Mouse (Mus musculus) heart, postnatal 0 days (tissue): Measurements from ENCODE around the gene Snrnp200. TPM values are rescaled to one million over a fixed set of nuclear protein-coding genes. Genes with fewer than 3 reads are reported as not detected.

Experiments
- ATAC-seq: fragments of 200-750 bp; cut with Nextera tagmentation; 2 replicates; pipeline ENCODE4 v1.8.0; 2017; ENCODE audit warnings: low read depth, moderate number of reproducible peaks, moderate library complexity; ENCODE audit not compliant: insufficient read depth
- DNase-seq: peaks from one replicate; pipeline ENCODE4 v3.0.0-alpha.2; 2016; ENCODE audit warnings: low spot score
- H3K27ac ChIP-seq: fragments of 300-500 bp; sonication (generic); 2 replicates; pipeline ENCODE4 v1.5.1; 2014; ENCODE audit warnings: low read depth, mild to moderate bottlenecking
- H3K27me3 ChIP-seq: fragments of 300-500 bp; sonication (generic); 2 replicates; pipeline ENCODE4 v1.6.1; 2014; ENCODE audit warnings: low read length, mixed read lengths; ENCODE audit not compliant: control insufficient read depth, insufficient read depth
- H3K36me3 ChIP-seq: fragments of 300-500 bp; sonication (generic); replicated peaks from 2 replicates; pipeline ENCODE4 v1.6.1; 2014; ENCODE audit warnings: low read length, mixed read lengths; ENCODE audit not compliant: control insufficient read depth, insufficient read depth
- H3K4me1 ChIP-seq: fragments of 300-500 bp; sonication (generic); 2 replicates; pipeline ENCODE4 v1.6.1; 2014; ENCODE audit warnings: antibody characterized with exemption; ENCODE audit not compliant: control insufficient read depth, insufficient read depth
- H3K4me2 ChIP-seq: fragments of 300-500 bp; sonication (generic); 2 replicates; pipeline ENCODE4 v1.6.1; 2014; ENCODE audit warnings: low read depth, mild to moderate bottlenecking, low read length, moderate library complexity
- H3K4me3 ChIP-seq: fragments of 300-500 bp; sonication (generic); 2 replicates; pipeline ENCODE4 v1.5.1; 2014; ENCODE audit warnings: low read depth, low read length
- H3K9ac ChIP-seq: fragments of 300-500 bp; sonication (generic); replicated peaks from 2 replicates; pipeline ENCODE4 v1.6.1; 2014; ENCODE audit warnings: low read depth, low read length, mixed read lengths
- H3K9me3 ChIP-seq: fragments of 300-500 bp; sonication (generic); replicated peaks from 2 replicates; pipeline ENCODE4 v1.6.1; 2016; ENCODE audit warnings: low read length; ENCODE audit not compliant: control insufficient read depth
- CTCF ChIP-seq: IDR thresholded peaks from 2 replicates; pipeline ENCODE4 v1.5.1; 2016; ENCODE audit warnings: antibody characterized with exemption, control low read depth, low read depth
- EP300 ChIP-seq: IDR thresholded peaks from 2 replicates; pipeline ENCODE4 v1.6.1; 2016; ENCODE audit warnings: antibody characterized with exemption, low read depth
- WGBS: fragments of 180-500 bp; shearing (Covaris S2); extraction: QIAGEN DNeasy Blood & Tissue Kit; methylation state at CpG from one replicate; pipeline ENCODE4 v1.1.7; 2014; 5-methylcytosine and 5-hydroxymethylcytosine counted together
- polyA plus RNA-seq: library from polyadenylated mRNA; unstranded; fragments of >200 nt; fragmentation: Nextera tagmentation; extraction: Ambion mirVana; gene quantifications from 2 replicates; pipeline ENCODE4 v1.2.1, GENCODE M21; 2015
- total RNA-seq: library from RNA; depleted of rRNA; stranded (reverse); fragments of >200 nt; gene quantifications from 2 replicates; pipeline ENCODE4 v1.2.3, GENCODE M21; 2014; ENCODE audit warnings: low replicate concordance

Snrnp200 gene
- total and polyA plus RNA-seq, 2 experiments from 2014 or later, result 36.7 to 60.0 TPM

GRCm38 (mm10) chr2:127250291-127251008, 42.3 kb downstream of the Snrnp200 start:
- 71% methylated on average over 9 of the region's 9 CpGs for WGBS
- peaks cover 40% of the 10 kb centered on the region for H3K4me1 ChIP-seq
- DNase-seq, result no peak
- H3K9ac ChIP-seq, result no peak overlapping the region
- H3K27ac ChIP-seq, result no peak overlapping the region
- no peaks in the 10 kb centered on the region for H3K9me3 ChIP-seq
- TF ChIP-seq CTCF, result no peak
- TF ChIP-seq EP300, result no peak
- no peak overlapping the region for H3K4me3 ChIP-seq
- peaks cover 9% of the 10 kb centered on the region for H3K36me3 ChIP-seq
- H3K4me2 ChIP-seq, result no peak overlapping the region
- ATAC-seq, result no peak
- no peaks in the 10 kb centered on the region for H3K27me3 ChIP-seq

- DNase-seq (no peak), ATAC-seq (no peak)
- H3K27me3 ChIP-seq, result no peaks in the 10 kb centered on the region
- WGBS, result 35% methylated on average over 3 of the region's 3 CpGs
- peak overlapping the region; percentile 70 for H3K27ac ChIP-seq
- no peak overlapping the region for H3K4me2 ChIP-seq
- H3K4me1 ChIP-seq, result peaks cover 40% of the 10 kb centered on the region
- H3K9me3 ChIP-seq, result no peaks in the 10 kb centered on the region
- H3K36me3 ChIP-seq, result peaks cover 8% of the 10 kb centered on the region; the same call in 1 of the 2 replicates
- H3K9ac ChIP-seq, result peak overlapping the region; percentile 17; the same call in 1 of the 2 replicates
- no peak overlapping the region for H3K4me3 ChIP-seq
- TF ChIP-seq CTCF, result no peak
- no peak for TF ChIP-seq EP300
Measured at GRCm38 (mm10) chr2:127251457-127251856, 43.3 kb downstream of the Snrnp200 start.

GRCm38 (mm10) chr2:127251880-127252527, 43.8 kb downstream of the Snrnp200 start:
- Histone ChIP-seq H3K27me3 (no peaks in the 10 kb centered on the region), H3K4me1 (peaks cover 35% of the 10 kb centered on the region), H3K4me2 (no peak overlapping the region), H3K9ac (peak overlapping the region; percentile 17; the same call in 1 of the 2 replicates), H3K27ac (peak overlapping the region; percentile 70), H3K9me3 (no peaks in the 10 kb centered on the region), H3K36me3 (peaks cover 13% of the 10 kb centered on the region), H3K4me3 (no peak overlapping the region)
- no peak for ATAC-seq
- 37% methylated on average over 3 of the region's 3 CpGs for WGBS
- DNase-seq, result no peak
- TF ChIP-seq CTCF (no peak), EP300 (no peak)

GRCm38 (mm10) chr2:127252787-127253186, 44.6 kb downstream of the Snrnp200 start:
- Histone ChIP-seq H3K4me2 (no peak overlapping the region), H3K27ac (peak overlapping the region; percentile 70; the same call in 1 of the 2 replicates), H3K9ac (no peak overlapping the region), H3K9me3 (no peaks in the 10 kb centered on the region), H3K36me3 (peaks cover 21% of the 10 kb centered on the region), H3K27me3 (no peaks in the 10 kb centered on the region), H3K4me3 (no peak overlapping the region), H3K4me1 (peaks cover 35% of the 10 kb centered on the region)
- TF ChIP-seq CTCF (no peak), EP300 (no peak)
- 78% methylated on average over 5 of the region's 5 CpGs for WGBS
- no peak for ATAC-seq
- no peak for DNase-seq

GRCm38 (mm10) chr2:127254604-127255134, 46.5 kb downstream of the Snrnp200 start:
- no peak overlapping the region for H3K4me2 ChIP-seq
- DNase-seq (no peak), ATAC-seq (no peak)
- H3K4me1 ChIP-seq, result peaks cover 26% of the 10 kb centered on the region
- H3K27me3 ChIP-seq, result no peaks in the 10 kb centered on the region
- TF ChIP-seq EP300, result no peak
- no peak overlapping the region for H3K4me3 ChIP-seq
- H3K36me3 ChIP-seq, result peaks cover 39% of the 10 kb centered on the region
- H3K27ac ChIP-seq, result no peak overlapping the region
- no peak overlapping the region for H3K9ac ChIP-seq
- no peaks in the 10 kb centered on the region for H3K9me3 ChIP-seq
- WGBS, result 72% methylated on average over 3 of the region's 3 CpGs
